Mouse (Mus musculus) splenic B cell, adult 2 months (primary cell): Measurements from ENCODE around the gene Gdf7.

Experiments used
- DNase-seq: peaks from one replicate; pipeline ENCODE4 v3.0.0-alpha.2; 2011; ENCODE audit warnings: low read depth, low spot score
- H3K27me3 ChIP-seq: 2 replicates; pipeline ENCODE4 v1.6.1; 2012; ENCODE audit warnings: mild to moderate bottlenecking, low read length, moderate library complexity, mixed read lengths; ENCODE audit not compliant: control insufficient read depth, poor library complexity, insufficient read depth, severe bottlenecking
- H3K36me3 ChIP-seq: 2 replicates; pipeline ENCODE4 v1.6.1; 2012; ENCODE audit warnings: mild to moderate bottlenecking, low read length, moderate library complexity, mixed read lengths; ENCODE audit not compliant: control insufficient read depth, poor library complexity, insufficient read depth, severe bottlenecking

Gdf7 gene

DNA sequence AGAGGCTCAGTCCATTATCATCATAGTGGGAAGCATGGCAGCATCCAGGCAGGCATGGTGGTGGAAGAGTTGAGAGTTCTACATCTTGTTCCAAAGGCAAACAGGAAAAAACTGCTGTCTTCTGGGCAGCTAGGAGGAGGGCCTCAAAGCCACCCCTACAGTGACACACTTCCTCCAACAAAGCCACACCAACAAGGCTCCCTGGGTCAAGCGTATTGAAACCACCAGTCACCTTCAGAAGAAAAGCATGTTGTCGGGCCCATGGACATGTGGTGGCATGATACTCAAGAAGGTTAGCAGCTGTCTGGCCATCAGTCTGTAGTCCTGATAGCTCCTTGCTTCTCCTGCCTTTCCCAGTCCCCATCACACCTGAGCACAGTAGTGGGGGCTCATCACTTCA is 33.7 kb upstream of the Gdf7 start:
- DNase-seq, result no peak
- H3K27me3 ChIP-seq, result no peaks in the 10 kb centered on the region
- peaks cover 7% of the 10 kb centered on the region; the same call in 1 of the 2 replicates for H3K36me3 ChIP-seq

DNA sequence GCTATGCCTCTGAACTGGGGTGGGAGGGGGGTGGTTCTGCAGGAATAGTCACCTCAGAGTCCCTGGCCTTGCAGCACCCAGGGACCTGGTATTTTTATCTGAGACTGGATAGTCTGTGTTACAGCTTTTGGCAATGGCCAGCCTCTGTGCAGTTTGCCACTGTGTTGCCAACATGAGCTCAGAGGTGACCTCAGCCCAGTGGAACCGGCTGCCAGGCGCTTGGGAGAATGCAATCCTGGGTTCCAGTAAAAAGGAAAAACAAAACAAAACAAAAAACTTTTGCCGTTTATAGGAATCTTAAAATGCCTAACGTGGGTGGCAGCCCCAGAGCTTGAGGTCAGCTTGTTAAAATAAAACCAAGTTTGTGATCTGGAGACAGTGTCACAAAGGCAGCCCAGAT is 32.5 kb upstream of the Gdf7 start:
- DNase-seq, result no peak
- H3K36me3 ChIP-seq, result peaks cover 7% of the 10 kb centered on the region; the same call in 1 of the 2 replicates
- H3K27me3 ChIP-seq, result no peaks in the 10 kb centered on the region

DNA sequence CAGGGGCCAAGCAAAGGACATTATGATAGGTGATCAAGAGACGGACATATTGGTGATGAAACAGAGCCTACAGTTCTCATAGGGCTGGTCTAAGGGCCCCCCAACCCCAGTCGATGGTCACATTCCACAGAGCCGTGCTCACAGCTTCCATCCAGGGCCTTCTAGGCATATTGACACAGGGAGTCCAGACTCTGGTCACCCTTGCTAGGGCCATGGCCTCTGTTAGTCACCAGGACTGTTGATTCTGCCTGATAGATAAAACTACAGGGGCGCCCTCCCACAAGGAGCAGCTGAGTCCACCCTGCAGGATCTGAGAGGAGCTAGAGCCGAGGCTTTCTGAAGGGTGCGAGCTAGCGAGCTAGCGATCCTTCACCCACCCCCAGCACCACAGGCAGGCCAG is 31.9 kb upstream of the Gdf7 start:
- H3K27me3 ChIP-seq, result no peaks in the 10 kb centered on the region

DNA sequence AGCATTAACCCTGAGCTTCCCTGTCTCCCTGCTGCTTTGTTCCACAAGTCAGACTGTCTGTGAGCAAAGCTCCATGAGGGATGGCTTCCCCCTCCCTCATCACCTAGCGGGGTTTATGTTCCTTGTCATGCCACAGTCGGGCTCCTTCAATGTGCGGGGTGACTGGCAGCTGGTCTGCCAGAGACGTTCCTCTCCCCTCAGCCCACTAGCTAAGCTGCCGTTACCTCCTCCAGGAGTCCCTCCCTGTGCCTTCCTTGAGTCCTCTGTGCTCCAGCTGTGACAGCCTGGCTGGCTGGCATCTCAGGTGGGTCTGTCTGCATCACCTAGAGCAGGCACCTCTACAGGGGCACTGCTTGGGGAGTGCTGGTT is 30.4 kb upstream of the Gdf7 start:
- no peak for DNase-seq
- Histone ChIP-seq H3K36me3 (peaks cover 2% of the 10 kb centered on the region; the same call in 1 of the 2 replicates), H3K27me3 (no peaks in the 10 kb centered on the region)

More for the DNA sequence above, 31.9 kb upstream of the Gdf7 start:
- no peak for DNase-seq
- peaks cover 4% of the 10 kb centered on the region; the same call in 1 of the 2 replicates for H3K36me3 ChIP-seq

DNA sequence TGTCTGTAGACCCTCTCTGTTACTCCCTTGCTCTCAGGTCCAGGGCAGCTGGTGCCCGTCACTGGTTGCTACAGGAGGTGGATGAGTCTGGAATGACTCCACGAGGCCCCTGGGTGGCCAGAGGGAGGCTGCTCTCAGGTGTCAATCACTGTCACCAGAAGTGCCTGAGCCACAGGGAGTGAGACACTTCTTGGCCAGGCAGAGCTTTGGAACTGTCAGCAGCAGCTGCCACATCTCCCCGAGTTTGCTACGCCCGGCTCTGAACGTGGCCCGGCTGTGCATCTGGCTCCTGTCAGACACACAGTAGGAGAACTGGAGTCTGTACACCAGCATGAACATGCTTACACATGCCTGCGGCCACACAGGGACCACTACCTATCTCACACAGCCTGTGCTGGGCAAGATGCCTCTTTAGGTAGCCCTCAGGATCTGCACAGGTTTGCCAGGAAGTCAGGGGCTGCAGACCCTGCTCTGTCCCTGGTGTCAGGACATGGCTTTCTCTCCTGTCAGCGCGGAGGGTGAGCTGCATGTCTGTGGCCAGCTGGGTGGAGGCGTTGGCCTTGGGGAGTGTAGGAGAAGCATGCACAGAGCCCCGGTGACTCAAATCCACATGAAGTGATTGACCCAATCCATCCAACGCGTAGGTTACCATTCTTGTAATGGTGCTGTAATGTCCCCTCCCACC is 29.9 kb upstream of the Gdf7 start:
- DNase-seq, result no peak
- Histone ChIP-seq H3K36me3 (peaks cover 2% of the 10 kb centered on the region; the same call in 1 of the 2 replicates), H3K27me3 (no peaks in the 10 kb centered on the region)

DNA sequence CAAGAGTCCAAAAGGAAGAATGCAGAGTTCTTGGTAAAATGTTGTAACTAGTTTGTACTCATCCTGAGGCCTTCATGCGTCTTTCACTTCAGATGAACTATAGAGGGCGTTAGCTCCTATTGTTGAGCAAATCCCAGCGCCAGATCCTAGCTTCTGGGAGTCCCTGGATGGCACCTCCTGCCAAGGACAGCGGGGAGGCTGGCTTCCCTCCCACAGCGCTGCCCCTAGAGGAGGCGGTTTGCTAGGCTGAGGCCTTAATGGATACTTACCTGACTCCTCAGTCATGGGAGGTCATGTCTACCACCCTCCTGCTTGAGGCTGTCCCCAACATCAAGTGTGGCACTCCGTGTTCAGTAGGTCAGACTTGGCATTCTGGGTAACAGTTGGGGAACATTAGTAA is 27.5 kb upstream of the Gdf7 start:
- no peak for DNase-seq
- H3K27me3 ChIP-seq, result no peaks in the 10 kb centered on the region
- peaks cover 2% of the 10 kb centered on the region; the same call in 1 of the 2 replicates for H3K36me3 ChIP-seq

DNA sequence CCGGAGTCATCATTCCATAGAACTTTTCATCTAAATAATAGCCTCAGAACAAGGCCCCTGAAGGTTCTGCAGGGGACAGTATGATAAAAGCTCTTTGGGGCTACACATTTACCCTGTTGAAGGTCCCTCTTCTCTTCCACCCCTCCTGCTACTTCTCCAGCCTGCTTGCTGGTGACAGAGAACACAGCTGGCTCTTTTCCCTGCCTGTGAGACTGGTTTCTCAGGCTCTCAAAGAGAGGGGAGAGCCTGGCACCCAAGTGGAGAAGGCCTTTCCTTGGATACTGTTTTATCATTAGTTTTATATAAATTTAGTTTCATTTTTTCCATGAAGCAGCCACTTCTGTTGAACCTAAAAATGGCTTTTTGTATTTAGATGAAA is 25.9 kb upstream of the Gdf7 start:
- Histone ChIP-seq H3K27me3 (no peaks in the 10 kb centered on the region), H3K36me3 (peaks cover 2% of the 10 kb centered on the region; the same call in 1 of the 2 replicates)
- DNase-seq, result no peak

DNA sequence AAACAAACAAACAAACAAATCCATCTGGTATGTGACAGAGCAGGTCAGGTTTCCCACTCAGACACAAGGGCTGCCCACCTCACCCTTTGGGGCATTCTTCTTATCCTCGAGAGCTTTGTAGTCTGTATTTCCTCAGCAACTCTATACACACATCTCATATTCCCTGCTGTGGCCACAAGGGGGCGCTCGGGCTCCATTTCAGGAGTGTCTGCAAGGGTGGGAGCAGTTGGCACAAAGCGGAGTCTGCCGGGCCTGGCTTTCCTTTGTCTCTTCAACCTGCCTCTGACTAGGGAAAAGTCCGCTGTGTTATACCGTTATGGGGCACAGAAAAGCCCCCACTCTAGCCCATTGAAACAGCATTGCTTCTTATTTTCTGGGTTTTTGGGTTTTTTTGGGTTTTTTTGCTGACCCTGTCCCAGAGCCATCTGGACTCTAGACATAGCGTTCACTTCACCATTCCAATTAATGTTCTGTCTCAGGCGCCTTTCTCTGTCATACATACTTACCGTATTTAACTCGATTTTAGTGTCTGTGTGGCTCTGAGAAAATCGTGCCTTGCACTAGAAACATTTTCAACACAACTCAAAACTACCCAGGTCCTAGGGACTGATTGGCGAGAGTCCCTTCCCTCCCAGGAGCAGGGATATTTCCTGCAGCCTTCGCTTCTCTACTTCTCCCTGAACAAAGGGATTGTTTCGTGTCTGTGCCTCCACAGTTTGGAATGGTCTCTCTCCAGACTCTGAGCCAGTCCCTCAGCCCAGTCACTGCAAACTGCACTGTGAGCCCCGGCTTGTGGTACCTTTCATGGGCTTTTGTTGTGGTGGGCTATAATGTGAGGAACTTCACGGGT is 25.3 kb upstream of the Gdf7 start:
- H3K36me3 ChIP-seq, result peaks cover 2% of the 10 kb centered on the region; the same call in 1 of the 2 replicates
- DNase-seq, result peak; percentile 91
- no peaks in the 10 kb centered on the region for H3K27me3 ChIP-seq

DNA sequence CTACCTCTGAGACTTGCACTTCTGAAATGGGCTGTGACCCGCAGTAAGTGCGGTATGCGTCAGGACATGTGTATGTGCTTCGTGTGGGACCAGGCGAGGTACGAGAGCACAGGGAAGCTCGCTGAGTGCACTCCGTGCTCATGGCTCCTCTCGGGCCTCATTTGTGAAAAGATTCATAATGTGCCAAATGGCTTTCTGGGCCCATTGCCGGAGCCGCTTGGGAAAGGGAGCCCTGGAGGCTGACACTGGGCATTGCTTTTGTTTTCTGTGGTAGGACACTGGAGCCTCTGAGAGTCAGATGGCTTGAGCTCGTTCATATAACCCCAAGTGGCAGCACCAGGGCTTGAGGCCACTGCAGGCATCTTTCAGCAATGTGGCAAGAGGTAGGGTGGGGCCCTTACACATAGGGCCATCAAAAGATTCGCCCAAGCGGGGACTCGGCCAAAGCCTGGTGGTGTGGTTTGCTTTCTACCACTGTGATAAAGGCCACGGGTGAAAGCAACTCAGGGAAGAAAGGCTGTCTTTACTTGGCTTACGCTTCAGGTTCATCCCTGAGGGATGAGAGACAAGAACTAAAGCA is 24.3 kb upstream of the Gdf7 start:
- DNase-seq, result no peak
- Histone ChIP-seq H3K27me3 (no peaks in the 10 kb centered on the region), H3K36me3 (peaks cover 2% of the 10 kb centered on the region; the same call in 1 of the 2 replicates)

DNA sequence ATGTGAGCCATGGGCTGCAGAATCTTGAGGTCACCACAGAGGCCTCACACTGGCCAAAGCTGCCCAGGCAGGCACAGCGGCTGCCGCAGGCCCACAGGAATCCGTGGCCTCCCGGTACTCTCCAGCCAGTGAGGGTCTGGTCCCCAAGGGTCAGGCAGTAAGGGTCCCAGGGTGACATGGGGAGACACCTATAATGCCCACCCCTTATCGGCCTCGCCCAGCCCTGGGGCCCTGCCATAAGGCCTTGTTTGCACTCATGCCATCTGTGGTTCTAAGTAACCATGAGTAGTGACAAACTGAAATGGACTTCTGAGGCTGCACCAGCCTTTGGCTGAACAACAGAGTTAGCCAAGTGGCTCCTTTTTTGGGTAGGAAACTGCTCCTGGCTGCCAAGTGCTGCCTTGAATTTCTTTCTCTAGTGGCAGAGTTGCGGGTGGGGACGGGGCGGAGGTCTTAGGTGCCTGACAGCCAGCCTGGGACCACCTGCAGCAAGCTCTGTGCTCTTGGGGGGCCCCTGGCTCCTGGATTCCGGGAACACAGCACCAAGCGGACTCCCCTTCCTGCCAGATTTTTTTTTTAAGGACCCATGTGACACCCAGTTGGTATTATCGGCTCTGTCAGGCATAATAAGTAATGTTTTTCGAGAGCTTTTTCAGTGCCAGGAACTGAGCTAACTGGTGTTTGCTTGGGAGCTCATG is 23.6 kb upstream of the Gdf7 start:
- Histone ChIP-seq H3K27me3 (no peaks in the 10 kb centered on the region), H3K36me3 (no peaks in the 10 kb centered on the region; the same call in 1 of the 2 replicates)
- no peak for DNase-seq

DNA sequence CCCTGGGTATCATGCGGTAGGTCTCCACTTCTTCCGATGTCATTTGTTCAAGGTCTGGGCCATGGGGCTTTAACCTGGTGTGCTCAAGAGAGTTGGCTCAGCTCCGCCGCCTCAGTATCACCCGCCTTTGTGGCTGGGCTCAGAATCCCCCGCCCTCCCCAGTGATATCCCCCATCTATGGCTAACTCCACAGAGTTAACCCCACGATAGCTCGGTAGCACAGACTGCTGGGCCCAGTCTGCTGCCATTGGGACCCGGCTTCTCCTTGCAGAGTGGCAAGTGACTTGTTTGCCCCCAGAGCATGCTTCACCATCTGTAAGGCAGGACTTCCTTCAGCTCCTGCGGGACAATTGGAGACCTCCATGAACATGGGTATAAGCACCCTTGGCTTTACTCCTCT is 22.3 kb upstream of the Gdf7 start:
- Histone ChIP-seq H3K27me3 (no peaks in the 10 kb centered on the region), H3K36me3 (no peaks in the 10 kb centered on the region; the same call in 1 of the 2 replicates)
- no peak for DNase-seq

DNA sequence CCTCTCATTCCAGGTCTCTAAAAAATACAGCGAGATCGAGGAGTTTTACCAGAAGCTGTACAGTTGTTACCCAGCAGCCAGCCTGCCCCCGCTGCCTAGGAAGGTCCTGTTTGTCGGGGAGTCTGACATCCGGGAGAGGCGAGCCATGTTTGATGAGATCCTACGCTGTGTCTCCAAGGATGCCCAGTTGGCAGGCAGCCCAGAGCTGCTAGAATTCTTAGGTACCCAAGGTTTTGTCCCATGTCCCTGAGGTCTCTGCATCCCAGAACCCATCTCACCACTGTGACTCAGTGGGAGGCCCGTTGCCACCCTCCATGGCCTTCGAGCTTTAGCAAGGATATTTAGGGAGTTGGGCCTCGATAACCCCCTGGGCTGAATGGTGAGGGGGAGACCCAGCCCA is 19.8 kb upstream of the Gdf7 start:
- Histone ChIP-seq H3K27me3 (no peaks in the 10 kb centered on the region), H3K36me3 (no peaks in the 10 kb centered on the region; the same call in 1 of the 2 replicates)
- DNase-seq, result no peak

DNA sequence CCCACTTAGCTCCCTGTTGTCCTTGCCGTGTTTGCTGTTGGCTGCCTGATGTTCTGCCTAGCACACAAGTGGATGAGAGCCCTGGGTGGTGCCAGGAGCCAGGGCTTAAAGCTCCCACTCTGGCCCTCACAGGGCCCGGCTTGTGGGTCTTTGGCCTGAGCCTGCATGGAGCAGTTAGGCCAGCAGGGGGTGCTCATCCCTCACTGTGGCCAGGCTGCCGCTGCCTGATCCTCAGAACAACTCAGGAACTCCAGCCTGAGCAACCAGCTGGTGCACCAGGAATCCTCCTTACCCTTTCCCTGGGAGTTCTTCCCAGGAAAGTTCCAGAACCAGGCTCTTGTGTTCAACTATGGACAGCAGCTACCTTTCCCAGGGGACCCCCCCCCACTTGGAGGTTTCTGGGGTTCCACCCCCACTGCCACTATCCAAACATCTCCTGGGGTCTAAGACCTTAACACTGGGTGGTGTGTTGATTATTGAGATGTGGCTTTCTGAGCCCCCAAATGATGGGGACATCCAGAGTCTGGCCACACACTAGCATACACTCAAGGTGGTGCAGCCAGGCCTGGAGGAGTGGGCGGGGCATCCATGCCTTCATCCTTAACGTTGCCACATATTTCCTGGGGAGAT is 18.4 kb upstream of the Gdf7 start:
- Histone ChIP-seq H3K36me3 (no peaks in the 10 kb centered on the region; the same call in 1 of the 2 replicates), H3K27me3 (no peaks in the 10 kb centered on the region)
- DNase-seq, result peak; percentile 77

DNA sequence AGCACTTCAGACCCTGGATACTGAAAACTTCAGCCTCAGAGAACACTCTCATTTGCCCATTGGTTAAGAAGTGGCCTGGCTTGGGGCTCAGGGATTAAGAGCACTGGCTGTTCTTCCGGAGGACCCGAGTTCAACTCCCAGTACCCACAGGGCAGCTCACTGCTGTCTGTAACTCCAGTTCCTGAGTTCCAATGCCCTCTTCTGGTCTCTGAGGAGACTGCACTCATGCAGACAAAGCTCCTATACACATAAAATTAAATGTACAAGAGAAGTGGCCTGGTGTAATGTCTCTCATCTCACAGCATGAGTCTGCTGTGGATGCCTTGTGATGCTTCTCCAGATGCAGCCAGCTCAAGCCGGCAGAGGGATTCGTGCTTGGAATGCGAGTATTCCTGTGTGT is 14.8 kb upstream of the Gdf7 start:
- H3K27me3 ChIP-seq, result no peaks in the 10 kb centered on the region
- H3K36me3 ChIP-seq, result no peaks in the 10 kb centered on the region
- peak; percentile 34 for DNase-seq
